Mouse (Mus musculus) right cerebral cortex, postnatal 14 days (tissue): ENCODE results near the gene Gm13275.
"Not testable (repeated sequence)": the region's sequence is repeated elsewhere in the genome, so short reads cannot be mapped to it uniquely, and the experiment has no call there.

Experiments used
- DNase-seq: peaks from one replicate; pipeline ENCODE4 v3.0.0; 2022

Gm13275 gene

GRCm38 (mm10) chr4:88799365-88799764 is 5.1 kb downstream of the Gm13275 start, which contains the start of gene Gm13285:
TSS of gene Gm13285 (plus strand) at chr4:88799665.
- not testable (repeated sequence) for DNase-seq

- not testable (repeated sequence) for DNase-seq
These were observed 8.7 kb downstream of the Gm13275 start, which contains the start of gene Gm13287 for GRCm38 (mm10) chr4:88802954-88803353. TSS of gene Gm13287 (plus strand) at chr4:88803254.

DNA sequence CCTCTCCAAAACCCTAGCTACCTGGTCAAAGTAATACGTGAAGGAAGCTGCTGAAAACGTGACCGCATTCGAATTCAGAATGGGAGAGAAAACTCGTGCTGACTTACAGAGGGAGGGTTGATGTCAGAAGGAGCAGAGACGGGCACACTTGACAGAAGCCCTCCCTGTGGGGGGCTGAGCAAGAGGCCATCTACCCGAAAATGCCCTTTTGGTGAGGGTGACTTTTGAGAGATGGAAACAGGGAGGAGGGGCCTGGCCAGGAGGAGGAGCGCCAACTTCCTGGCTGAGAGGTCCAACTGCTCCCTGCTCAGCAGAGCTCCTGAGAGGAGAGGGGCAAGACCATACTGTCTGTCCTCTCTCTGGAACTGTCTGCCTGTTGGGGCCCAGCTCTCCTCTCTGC is 10.9 kb downstream of the Gm13275 start, which contains the start of gene Gm13288:
Gene Gm13288 (plus strand): TSS at position 301 of the 400 bp plus-strand sequence.
- DNase-seq: not testable (repeated sequence)

DNA sequence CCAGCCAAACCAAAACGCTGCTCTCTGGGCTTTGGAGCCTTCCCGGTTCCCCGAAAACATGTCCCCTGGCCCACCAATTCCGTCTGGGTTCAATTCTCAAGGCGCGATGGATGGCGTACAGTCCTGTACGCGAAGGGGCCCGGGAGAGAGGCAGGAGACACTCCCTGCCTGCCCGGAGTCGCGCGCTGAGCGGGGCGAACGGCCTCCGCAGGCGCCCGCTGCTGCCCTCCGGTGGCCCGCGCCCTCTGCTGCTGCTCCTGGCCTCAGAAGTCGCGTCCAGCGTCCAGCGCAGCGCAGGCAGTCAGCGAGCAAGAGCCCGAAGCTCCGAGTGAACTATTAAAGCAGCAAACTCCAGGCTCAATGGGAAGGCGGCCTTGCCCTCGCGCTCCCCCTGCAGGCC is 11.5 kb downstream of the Gm13275 start:
- not testable (repeated sequence) for DNase-seq

DNA sequence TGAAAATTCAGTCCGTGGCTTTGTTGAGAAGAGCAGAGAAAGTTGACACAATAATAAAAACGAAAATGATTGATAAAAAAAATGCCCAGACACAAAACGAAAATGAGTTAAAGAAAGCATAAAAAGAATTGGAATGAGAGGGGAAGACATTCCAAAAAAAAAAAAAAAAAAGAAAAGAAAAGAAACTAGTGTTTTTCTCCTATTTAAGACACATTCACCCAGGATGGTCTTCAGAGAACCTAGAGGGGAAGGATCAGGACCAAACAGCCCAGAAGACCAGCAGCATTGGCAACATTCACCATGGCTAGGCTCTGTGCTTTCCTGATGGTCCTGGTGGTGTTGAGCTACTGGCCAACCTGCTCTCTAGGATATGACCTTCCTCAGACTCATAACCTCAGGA is 21.6 kb downstream of the Gm13275 start, which contains the start of gene Ifna7:
Gene Ifna7 (plus strand): TSS at position 301 of the 400 bp plus-strand sequence.
- no peak for DNase-seq

DNA sequence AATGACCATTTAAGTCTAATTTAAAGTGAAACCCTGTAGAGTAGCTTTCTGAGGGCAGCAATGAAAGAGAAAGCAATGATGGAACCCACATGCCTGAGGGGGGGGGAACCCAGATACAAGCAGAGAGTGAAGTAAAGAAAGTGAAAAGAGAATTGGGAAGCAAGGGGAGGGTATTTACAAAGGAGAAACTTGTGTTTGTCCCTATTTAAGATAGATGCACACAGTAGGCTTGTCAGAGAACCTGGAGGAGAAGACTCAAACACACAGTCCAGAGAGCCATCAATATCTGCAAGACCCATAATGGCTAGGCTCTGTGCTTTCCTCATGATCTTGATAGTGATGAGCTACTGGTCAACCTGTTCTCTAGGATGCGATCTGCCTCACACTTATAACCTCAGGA is 25.4 kb downstream of the Gm13275 start, which contains the start of gene Ifna11:
Gene Ifna11 (plus strand): TSS at position 301 of the 400 bp plus-strand sequence.
- DNase-seq: no peak

GRCm38 (mm10) chr4:88822995-88823394 is 28.7 kb downstream of the Gm13275 start:
- no peak for DNase-seq

GRCm38 (mm10) chr4:88827116-88827515 is 32.8 kb downstream of the Gm13275 start, which contains the start of gene Ifna6:
TSS of gene Ifna6 (plus strand) at chr4:88827416.
- DNase-seq: not testable (repeated sequence)

DNA sequence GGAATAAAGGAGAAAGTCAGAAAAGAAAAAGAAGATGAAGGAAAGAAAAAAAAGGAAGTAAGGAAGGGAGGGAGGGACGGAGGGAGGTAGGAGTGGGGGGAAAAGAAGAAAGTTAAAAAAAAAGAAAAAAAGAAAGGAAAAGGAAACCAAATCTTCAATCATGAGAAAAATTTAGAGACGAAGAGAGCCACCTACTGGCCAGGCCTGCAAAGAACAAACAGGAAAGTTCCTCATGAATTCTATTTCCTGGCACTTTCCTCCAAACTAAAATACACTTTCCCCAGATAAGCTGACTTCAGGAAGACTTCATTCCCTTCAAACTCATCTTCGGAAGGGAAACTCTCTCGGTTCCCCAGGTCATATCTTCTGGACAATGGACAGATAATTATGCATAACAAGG is 36.2 kb downstream of the Gm13275 start:
- peak; percentile 28 for DNase-seq

DNA sequence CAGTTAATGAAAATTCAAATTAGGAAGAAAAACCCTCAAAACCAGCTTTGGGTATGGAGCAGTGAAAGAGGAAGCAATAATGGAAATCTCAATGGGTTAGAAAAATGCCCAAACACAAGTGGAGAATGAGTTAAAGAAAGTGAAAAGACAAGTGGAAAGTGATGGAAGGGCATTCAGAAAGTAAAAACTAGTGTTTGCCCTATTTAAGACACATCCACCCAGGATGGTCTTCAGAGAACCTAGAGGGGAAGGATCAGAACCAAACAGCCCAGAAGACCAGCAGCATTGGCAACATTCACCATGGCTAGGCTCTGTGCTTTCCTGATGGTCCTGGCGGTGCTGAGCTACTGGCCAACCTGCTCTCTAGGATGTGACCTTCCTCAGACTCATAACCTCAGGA is 40.9 kb downstream of the Gm13275 start, which contains the start of gene Ifna5:
Gene Ifna5 (plus strand): TSS at position 301 of the 400 bp plus-strand sequence.
- DNase-seq: not testable (repeated sequence)

DNA sequence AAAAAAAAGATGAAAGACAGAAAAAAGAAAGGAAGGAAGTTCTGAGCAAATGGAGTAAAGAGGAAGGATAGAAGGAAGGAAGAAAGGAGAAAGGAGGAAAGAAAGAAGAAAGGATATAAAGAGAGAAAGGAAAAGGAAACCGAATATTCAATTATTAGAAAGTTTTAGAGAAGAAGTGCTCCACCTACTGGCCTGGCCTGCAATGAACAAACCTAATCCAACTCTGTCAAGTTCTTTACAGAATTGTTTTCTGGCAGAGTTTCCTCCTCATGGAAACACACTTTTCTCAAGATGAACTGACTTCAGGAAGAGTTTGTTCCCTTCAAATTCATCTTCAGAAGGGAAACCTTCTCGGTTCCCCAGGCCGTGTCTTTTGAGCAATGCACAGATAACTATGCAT is 44.5 kb downstream of the Gm13275 start:
- DNase-seq: no peak

GRCm38 (mm10) chr4:88840058-88840457 is 45.8 kb downstream of the Gm13275 start:
- DNase-seq: no peak

- no peak for DNase-seq
These were observed 47.2 kb downstream of the Gm13275 start, which contains the start of gene Ifna4 for GRCm38 (mm10) chr4:88841438-88841911. TSS of gene Ifna4 (plus strand) at chr4:88841861.
